Mouse (Mus musculus): ENCODE results near the gene Pfdn4.

Gene Pfdn4

DNA sequence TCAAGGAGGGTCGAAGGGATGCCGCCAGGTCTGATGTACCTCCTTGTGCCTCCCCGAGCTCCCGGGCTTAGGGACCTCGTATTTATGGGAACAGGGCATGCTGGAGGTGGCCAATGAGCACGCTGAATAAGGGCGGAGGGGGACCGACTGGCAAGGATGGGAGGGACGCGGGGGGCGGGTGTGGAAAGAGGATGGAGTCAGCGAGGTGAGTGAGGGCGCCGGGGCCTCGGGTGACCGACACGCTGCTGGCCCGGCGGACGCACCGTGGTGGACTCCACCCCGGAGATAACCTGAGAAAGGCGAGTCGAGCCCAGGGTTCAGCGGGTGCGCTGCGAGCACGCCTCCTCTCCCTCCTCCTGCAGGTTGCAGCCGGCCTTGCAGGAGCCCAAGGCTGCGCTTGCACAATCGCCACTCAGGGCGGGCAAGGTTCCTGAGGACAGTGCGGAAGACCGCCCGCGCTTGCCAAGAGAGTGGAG, 901 bp downstream of the Pfdn4 start, which contains the start of gene Cyp24a1:
Cyp24a1 (minus strand) TSS at position 55 of the 476 bp plus-strand sequence.
- no peak for ATAC-seq (ENCODE audit: low TSS enrichment)

DNA sequence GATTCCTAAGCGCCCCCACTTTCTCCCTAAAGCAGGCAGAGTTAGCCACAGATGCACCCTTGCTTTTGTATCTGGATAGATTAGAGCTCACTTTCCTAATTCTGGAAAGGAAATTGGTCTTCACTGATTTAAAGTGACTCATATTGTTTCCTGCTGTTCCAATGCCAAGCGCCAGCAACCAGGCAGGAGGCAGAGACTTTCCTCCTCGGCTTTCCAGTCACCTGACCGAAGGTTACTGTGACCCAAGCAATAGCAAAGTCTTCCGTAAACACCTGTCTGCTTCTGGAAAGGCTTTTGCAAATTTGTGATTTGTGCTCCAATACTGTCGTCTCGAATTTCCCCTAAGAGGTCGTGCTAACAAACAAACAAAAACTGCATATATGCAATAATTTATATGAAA, 1.8 kb downstream of the Pfdn4 start:
- no peak for ATAC-seq (ENCODE audit: low TSS enrichment)

DNA sequence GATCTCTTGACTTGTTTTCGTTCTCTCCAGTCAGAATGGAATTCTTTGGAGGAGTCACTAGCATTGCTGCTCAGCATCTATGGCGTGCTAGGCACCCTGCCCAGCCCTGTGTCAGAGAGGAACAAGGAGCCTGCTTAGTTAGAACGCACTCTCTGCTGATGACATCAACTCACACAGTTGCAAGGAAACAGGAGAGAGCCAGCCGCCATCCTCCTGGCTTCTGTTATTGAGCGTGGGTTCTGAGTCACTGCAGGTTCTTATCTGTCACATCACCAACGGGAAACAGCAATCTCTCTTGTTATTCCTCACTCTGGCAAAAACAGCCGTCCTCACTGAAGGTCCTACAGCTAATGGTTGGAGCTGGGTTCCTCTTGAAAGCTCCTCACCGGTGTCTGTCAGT, 7.1 kb downstream of the Pfdn4 start:
- ATAC-seq (ENCODE audit: low TSS enrichment), result no peak

DNA sequence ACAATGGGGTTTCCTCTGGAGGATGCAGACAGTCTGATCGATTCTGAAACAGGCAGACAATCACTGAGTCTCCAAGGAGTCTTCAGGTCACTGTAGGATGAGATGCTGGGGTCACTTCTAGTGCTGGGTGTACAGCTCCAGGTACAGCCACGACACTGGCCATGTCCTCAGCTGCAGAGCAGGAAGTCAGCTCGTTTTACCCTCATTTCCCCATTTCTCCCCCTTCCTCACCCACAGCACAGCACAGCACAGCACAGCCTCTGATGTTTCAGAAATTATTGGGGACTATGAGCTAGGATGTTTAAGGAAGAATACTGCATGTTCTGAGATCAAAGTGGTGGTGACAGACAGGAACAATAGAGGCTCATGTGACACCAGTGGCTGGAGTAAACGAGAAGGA, 7.8 kb downstream of the Pfdn4 start:
- ATAC-seq (ENCODE audit: low TSS enrichment), result no peak

GRCm38 (mm10) chr2:170507734-170508133, 11.5 kb downstream of the Pfdn4 start:
- ATAC-seq (ENCODE audit: low TSS enrichment), result peak; percentile 55

- ATAC-seq (ENCODE audit: low TSS enrichment), result peak; percentile 58
These were observed 12.6 kb downstream of the Pfdn4 start for GRCm38 (mm10) chr2:170508821-170509220.

DNA sequence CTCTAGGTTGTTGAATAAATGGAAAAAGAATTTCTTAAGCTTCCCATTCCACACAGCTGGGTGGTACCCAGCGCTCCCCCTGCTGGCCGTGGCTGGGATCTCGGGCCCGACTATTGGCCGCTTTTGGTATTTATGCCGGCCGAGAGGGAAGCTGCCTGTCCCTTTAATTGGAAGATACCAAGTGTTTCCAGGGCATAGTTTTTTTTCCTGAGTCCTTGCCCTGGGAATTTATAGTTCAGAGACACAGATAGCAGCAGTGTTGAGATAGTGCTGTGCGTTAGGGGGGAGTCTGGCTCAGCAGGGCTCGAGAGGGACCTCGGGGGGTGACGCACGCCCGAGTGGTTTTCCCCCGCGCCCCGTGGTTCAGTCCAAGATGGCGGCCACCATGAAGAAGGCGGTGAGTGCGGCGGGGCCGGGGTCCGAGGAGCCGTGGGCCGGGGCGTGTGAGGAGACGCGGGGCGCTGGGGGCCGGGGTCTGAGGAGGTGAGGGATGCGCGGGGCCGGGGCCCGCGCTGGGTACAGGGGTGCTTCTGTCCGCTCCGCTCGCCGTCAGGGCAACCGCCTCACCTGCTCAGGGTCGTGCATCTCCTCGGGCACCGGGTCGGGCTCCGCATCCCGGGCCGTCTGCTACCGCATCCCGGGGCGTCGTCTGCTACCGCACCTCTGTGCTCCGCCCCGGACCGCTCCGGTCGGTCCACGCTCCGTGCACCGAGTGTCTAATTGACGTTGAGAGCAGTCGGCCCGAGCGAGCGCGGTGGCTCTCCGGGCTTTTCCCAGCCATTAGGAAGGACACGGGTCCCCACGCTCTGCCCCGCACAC, 15.1 kb downstream of the Pfdn4 start:
- peak; percentile 84 for ATAC-seq (ENCODE audit: low TSS enrichment)

GRCm38 (mm10) chr2:170513756-170514155, 17.5 kb downstream of the Pfdn4 start:
- no peak for ATAC-seq (ENCODE audit: low TSS enrichment)

- peak; percentile 76 for ATAC-seq (ENCODE audit: low TSS enrichment)
These were observed 24.2 kb downstream of the Pfdn4 start for GRCm38 (mm10) chr2:170520321-170520971.

- ATAC-seq (ENCODE audit: low TSS enrichment), result no peak
These were observed 30.3 kb downstream of the Pfdn4 start for GRCm38 (mm10) chr2:170526513-170526912.

DNA sequence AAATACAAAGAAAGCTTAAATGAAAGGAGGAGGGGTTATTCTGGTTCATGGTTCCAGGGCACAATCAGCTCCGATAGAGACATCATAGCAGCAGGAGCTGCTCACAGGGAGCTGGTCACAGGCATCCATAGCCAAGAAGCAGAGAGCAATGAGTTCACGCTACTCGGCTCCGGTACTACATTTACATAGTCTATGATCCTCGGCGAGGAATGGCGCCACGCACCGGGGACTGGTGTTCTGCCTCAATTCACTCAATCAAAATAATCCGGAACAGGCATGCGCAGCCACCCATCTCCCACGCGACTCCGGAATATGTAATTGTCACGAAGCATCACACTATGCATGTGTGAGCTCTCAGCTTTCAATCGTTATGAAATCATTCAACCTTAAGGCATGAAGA, 31.8 kb downstream of the Pfdn4 start:
- no peak for ATAC-seq (ENCODE audit: low TSS enrichment)

DNA sequence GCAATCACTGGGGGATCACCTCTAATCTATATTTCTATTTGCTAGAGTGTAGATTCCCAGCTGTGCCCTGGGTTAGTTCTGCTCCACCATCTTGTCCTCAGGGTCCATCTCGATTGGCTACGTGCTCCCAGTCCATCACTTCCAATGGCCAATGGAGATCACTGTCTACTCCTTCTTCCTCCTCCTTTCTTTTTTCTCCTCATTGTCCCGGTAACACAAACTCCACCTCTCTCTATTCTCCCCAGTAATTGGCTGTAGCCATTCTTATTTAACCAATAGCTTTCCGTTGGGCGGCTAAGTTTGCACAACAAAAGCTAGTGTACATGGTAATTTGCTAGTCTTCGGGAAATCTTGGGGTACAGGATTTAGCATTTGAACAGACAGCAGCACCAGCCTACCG, 33.5 kb downstream of the Pfdn4 start:
- no peak for ATAC-seq (ENCODE audit: low TSS enrichment)

- ATAC-seq (ENCODE audit: low TSS enrichment), result no peak
These were observed 34.0 kb downstream of the Pfdn4 start for GRCm38 (mm10) chr2:170530256-170530655.

- ATAC-seq (ENCODE audit: low TSS enrichment), result no peak
These were observed 38.0 kb downstream of the Pfdn4 start for GRCm38 (mm10) chr2:170534116-170534802.

GRCm38 (mm10) chr2:170534803-170535174, 38.6 kb downstream of the Pfdn4 start:
- no peak for ATAC-seq (ENCODE audit: low TSS enrichment)

DNA sequence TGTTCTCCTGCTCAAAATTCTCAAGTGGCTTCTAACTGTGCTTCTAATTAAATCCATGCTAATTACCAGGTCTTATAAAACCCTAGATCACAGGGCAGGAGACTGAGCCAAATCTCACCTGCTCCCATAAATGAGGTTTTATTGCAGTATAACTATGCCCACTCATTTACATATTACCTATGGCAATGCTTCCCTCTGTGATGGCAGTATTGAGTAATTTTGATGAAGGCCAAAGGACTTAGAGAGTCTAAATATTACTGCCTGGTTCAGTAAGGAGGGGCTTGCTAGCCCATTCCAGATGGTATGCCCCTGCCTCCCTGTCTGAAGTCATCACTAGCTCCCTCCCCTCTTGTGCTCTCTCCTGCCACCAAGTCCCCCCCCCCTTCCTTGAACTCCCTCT, 39.6 kb downstream of the Pfdn4 start:
- no peak for ATAC-seq (ENCODE audit: low TSS enrichment)

- ATAC-seq (ENCODE audit: low TSS enrichment), result peak; percentile 82
These were observed 43.0 kb downstream of the Pfdn4 start for GRCm38 (mm10) chr2:170539211-170539610.

- ATAC-seq (ENCODE audit: low TSS enrichment), result no peak
These were observed 47.4 kb downstream of the Pfdn4 start for GRCm38 (mm10) chr2:170543625-170544024.

DNA sequence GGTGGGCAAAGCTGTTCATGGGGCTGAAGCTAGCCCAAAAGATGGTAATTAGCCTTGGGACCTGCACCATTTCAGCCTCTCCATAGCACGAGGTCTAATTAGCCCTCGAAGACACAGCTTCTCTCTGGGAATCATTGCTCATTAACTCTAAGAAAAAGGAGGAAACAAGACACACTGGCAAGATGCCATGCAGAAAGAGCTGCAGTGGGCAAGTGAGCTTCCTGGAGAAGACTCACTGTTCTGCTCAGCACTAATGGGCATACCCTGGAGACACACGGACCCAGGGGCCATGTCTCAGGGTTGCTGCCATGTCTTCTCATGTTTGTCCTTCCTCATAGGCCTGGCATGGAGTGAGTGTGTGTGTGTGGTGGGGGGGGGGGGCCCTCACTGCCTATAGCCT, 47.9 kb downstream of the Pfdn4 start:
- no peak for ATAC-seq (ENCODE audit: low TSS enrichment)

GRCm38 (mm10) chr2:170544950-170545349, 48.7 kb downstream of the Pfdn4 start:
- no peak for ATAC-seq (ENCODE audit: low TSS enrichment)

DNA sequence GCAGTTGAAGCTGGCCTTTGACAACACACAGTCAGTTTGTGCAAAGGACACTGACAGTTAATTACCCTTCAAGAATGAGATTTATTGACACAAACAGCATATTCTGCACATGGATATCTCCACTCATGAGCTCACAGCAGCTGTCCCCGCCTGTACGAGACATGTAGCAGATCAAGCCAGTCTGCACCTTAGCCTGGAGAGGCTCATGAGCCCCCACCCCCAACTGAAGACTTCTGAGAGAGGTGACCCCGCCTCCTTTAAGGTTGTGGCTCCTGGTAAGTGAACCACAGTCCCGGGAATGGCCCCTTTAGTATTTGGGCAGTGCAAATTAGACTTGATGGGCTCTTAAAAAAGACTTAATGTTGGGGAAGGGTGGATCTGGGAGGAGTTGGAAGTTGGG, 49.5 kb downstream of the Pfdn4 start:
- ATAC-seq (ENCODE audit: low TSS enrichment), result no peak

DNA sequence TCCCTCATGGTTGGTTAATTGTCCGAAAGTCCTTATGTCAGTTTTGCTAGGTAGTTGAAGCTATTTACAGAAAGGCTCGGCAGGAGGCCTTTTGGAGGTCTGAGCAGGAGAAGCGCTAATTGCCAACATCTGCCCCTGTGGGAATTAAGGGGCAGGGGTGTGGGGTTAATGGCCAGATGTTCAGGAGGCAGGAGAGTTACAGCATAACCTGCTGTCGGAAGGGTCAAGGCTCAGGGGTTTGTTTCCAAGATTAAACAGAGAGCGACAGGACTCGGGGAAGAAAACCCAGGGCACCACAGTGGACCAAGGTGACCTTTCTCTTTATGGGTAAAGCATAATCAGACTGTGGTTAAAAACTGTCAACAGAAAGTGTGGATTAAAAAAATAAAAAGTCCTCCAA, 51.3 kb downstream of the Pfdn4 start:
- no peak for ATAC-seq (ENCODE audit: low TSS enrichment)

- no peak for ATAC-seq (ENCODE audit: low TSS enrichment)
These were observed 51.8 kb downstream of the Pfdn4 start for GRCm38 (mm10) chr2:170548046-170548445.

Measured in frontal cortex, adult (tissue).